Comparison of ENCODE assay signal across 20 mouse cellular contexts in the genomic region with DNA sequence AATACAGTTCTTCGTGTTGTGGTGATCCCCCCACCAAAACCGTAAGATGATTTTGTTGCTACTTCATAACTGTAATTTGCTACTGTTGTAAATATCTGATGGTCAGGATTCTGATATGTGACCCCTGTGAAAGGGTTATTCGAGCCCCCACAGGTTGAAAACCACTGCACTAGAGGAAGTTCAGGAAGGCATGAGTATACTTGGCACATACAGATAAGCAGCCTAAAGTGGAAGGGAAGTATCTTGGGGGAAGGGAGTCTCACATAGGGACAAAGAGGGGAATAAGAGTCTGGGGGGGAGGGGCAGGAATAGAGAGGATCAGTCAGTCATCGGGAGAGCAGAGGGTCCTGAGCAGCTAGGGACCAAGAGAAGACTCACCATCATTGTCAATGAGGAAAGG. TPM values are rescaled to one million over a fixed set of nuclear protein-coding genes. Genes with fewer than 3 reads are reported as not detected.
DNase-seq lines count a peak whose midpoint lies in the region; ATAC-seq lines count a peak whose summit lies in the region.
"Had no signal": no experiment of that assay in that cellular context is flagged by ENCODE, and none has a peak within 500 bp of the region (broad histone marks: within the 10 kb centered on the region; RNA-seq: fewer than 3 reads in every experiment).

No protein-coding gene starts in this region.

- H3K4me1 ChIP-seq in megakaryocyte, embryonic 14.5 days = peaks cover 68% of the 10 kb centered on the region

- H3K9me3 ChIP-seq in megakaryocyte, embryonic 14.5 days = no peaks in the 10 kb centered on the region
- H3K9me3 ChIP-seq: embryonic facial prominence, embryonic 13.5 days; embryonic facial prominence, embryonic 15.5 days; forebrain, embryonic 10.5 days; forebrain, embryonic 12.5 days had no signal

- peak overlapping the region; percentile 5 for H3K4me3 ChIP-seq in megakaryocyte, embryonic 14.5 days (replicated peaks)
- H3K4me3 ChIP-seq: embryonic facial prominence, embryonic 13.5 days; embryonic facial prominence, embryonic 15.5 days; erythroblast, embryonic 14.5 days; forebrain, embryonic 10.5 days; forebrain, embryonic 12.5 days had no signal

- H3K36me3 ChIP-seq in megakaryocyte, embryonic 14.5 days (replicated peaks; ENCODE audit: low read length) = peaks cover 78% of the 10 kb centered on the region
- H3K36me3 ChIP-seq: embryonic facial prominence, embryonic 15.5 days had no signal

- peaks cover 9% of the 10 kb centered on the region for H3K27me3 ChIP-seq in megakaryocyte, embryonic 14.5 days (replicated peaks)
- H3K27me3 ChIP-seq: embryonic facial prominence, embryonic 15.5 days; forebrain, embryonic 12.5 days had no signal

- peak; percentile 33 for DNase-seq in MEL-GATA-1-ER (ENCODE audit: extremely low read depth, low read depth)
- no peak for DNase-seq in urinary bladder, postnatal 4 days (ENCODE audit: low spot score in 2 of 2)
- DNase-seq in retina, postnatal 1 day = no peak
- DNase-seq: adrenal gland, adult 8-10 months; adrenal gland, postnatal 14 days; adrenal gland, postnatal 36 days; cerebellum, adult 8-10 months; cerebellum, postnatal 36 days; embryo, embryonic 11 days had no signal

- ATAC-seq in megakaryocyte, adult 5-6 weeks (ENCODE audit: poor library complexity, severe bottlenecking) = no peak
- peak; percentile 36 to 57; a peak in 3 of 4 replicates for ATAC-seq in hematopoietic stem cell, adult 5-6 weeks (replicated peaks in 1 of 2; ENCODE audit: insufficient read depth in 1 of 2, low FRiP score in 2 of 2, low TSS enrichment in 1 of 2, low read depth in 1 of 2, poor library complexity in 2 of 2, severe bottlenecking in 2 of 2)
- no peak for ATAC-seq in activated CD4-positive, CD25-positive, alpha-beta regulatory T cell, adult 4 months
- ATAC-seq: forebrain, embryonic 14.5 days; forebrain, embryonic 16.5 days had no signal

RNA-seq across cellular contexts. Expression of a gene that starts 5.2 kb away (rescaled TPM):
- 35.8 and 76.2 TPM in 2 replicates for polyA plus RNA-seq in megakaryocyte, embryonic 14.5 days (2012; ENCODE audit: insufficient read depth, low replicate concordance)
- 0.11 and 1.2 TPM in 2 replicates for total RNA-seq in megakaryocyte, adult 5-6 weeks (2015)
- 0.51 and 0.73 TPM in 2 replicates for total RNA-seq in megakaryocyte, adult 5-6 weeks (2017)
- 13.4 and 23.8 TPM in 2 replicates for total RNA-seq in hematopoietic stem cell, adult 5-6 weeks (2017)
- not detected for polyA plus RNA-seq in activated CD4-positive, CD25-positive, alpha-beta regulatory T cell, adult 4 months (2017; shearing (Covaris generic))

RNA-seq across cellular contexts. Expression of a gene that starts 33.5 kb away (rescaled TPM):
- 0.96 TPM in 1 of 2 replicates, not detected in the other for polyA plus RNA-seq in megakaryocyte, embryonic 14.5 days (2012; ENCODE audit: insufficient read depth, low replicate concordance)
- total RNA-seq in megakaryocyte, adult 5-6 weeks (2015) = 9.2 and 11.8 TPM in 2 replicates
- 15.1 and 15.9 TPM in 2 replicates for total RNA-seq in megakaryocyte, adult 5-6 weeks (2017)
- 6.6 and 8.1 TPM in 2 replicates for total RNA-seq in hematopoietic stem cell, adult 5-6 weeks (2017)
- polyA plus RNA-seq in activated CD4-positive, CD25-positive, alpha-beta regulatory T cell, adult 4 months (2017; shearing (Covaris generic)) = not detected
- polyA plus RNA-seq: erythroblast, embryonic 14.5 days had no signal

RNA-seq across cellular contexts. Expression of a gene that starts 44.5 kb away (rescaled TPM):
- 4.7 and 7.5 TPM in 2 replicates for polyA plus RNA-seq in megakaryocyte, embryonic 14.5 days (2012; ENCODE audit: insufficient read depth, low replicate concordance)
- 16.1 and 16.8 TPM in 2 replicates for total RNA-seq in megakaryocyte, adult 5-6 weeks (2015)
- 17.7 and 18.4 TPM in 2 replicates for total RNA-seq in megakaryocyte, adult 5-6 weeks (2017)
- 23.6 and 37.3 TPM in 2 replicates for total RNA-seq in hematopoietic stem cell, adult 5-6 weeks (2017)
- 10 to 100 TPM in 1 of 2 experiments, 1 to 10 TPM in 1; 6.9 to 11.6 TPM for polyA plus RNA-seq in activated CD4-positive, CD25-positive, alpha-beta regulatory T cell, adult 4 months (2017; shearing (Covaris generic))

RNA-seq across cellular contexts. Expression of a gene that starts 52.8 kb away (rescaled TPM):
- polyA plus RNA-seq in megakaryocyte, embryonic 14.5 days (2012; ENCODE audit: insufficient read depth, low replicate concordance) = 0.54 TPM in 1 of 2 replicates, not detected in the other
- total RNA-seq in megakaryocyte, adult 5-6 weeks (2015) = 4.7 and 4.8 TPM in 2 replicates
- total RNA-seq in megakaryocyte, adult 5-6 weeks (2017) = 3.4 and 3.8 TPM in 2 replicates
- 11.0 and 13.7 TPM in 2 replicates for total RNA-seq in hematopoietic stem cell, adult 5-6 weeks (2017)
- polyA plus RNA-seq in activated CD4-positive, CD25-positive, alpha-beta regulatory T cell, adult 4 months (2017; shearing (Covaris generic)) = under 1 TPM in 1 of 2 experiments, not detected in 1; 0.57 TPM

Comparison
In these comparisons a context has a peak if more than half of its experiments do, and no peak if none do; other contexts are left out.
1. ATAC-seq: peak in hematopoietic stem cell, adult 5-6 weeks (2 of 2); none in megakaryocyte, adult 5-6 weeks (single experiment) and activated CD4-positive, CD25-positive, alpha-beta regulatory T cell, adult 4 months (single experiment).